Mouse (Mus musculus) lung, embryonic 16.5 days (tissue): ENCODE measurements around the gene Arpc1b. TPM values are rescaled to one million over a fixed set of nuclear protein-coding genes. Genes with fewer than 3 reads are reported as not detected.
"Not testable (repeated sequence)": the region's sequence is repeated elsewhere in the genome, so short reads cannot be mapped to it uniquely, and the experiment has no call there.

Source experiments
- ATAC-seq: fragments of 200-750 bp; cut with Nextera tagmentation; 2 replicates; pipeline ENCODE4 v1.8.0; 2017; ENCODE audit warnings: low read depth, mild to moderate bottlenecking, moderate library complexity
- H3K27ac ChIP-seq: fragments of 300-500 bp; sonication (generic); 2 replicates; pipeline ENCODE4 v1.5.1; 2014; ENCODE audit warnings: mild to moderate bottlenecking, control low read depth, low read length
- H3K27me3 ChIP-seq: fragments of 300-500 bp; sonication (generic); 2 replicates; pipeline ENCODE4 v1.6.1; 2014; ENCODE audit warnings: low read depth, low read length, mixed read lengths; ENCODE audit not compliant: control insufficient read depth, insufficient read depth
- H3K36me3 ChIP-seq: fragments of 300-500 bp; sonication (generic); 2 replicates; pipeline ENCODE4 v1.6.1; 2014; ENCODE audit warnings: low read length; ENCODE audit not compliant: control insufficient read depth, insufficient read depth
- H3K4me1 ChIP-seq: fragments of 300-500 bp; sonication (generic); replicated peaks from 2 replicates; pipeline ENCODE4 v1.6.1; 2014; ENCODE audit warnings: low read length, mixed read lengths; ENCODE audit not compliant: control insufficient read depth, insufficient read depth
- H3K4me2 ChIP-seq: fragments of 300-500 bp; sonication (generic); 2 replicates; pipeline ENCODE4 v1.6.1; 2014; ENCODE audit warnings: low read depth, low read length, control low read depth
- H3K4me3 ChIP-seq: fragments of 300-500 bp; sonication (generic); 2 replicates; pipeline ENCODE4 v1.5.1; 2014; ENCODE audit warnings: mild to moderate bottlenecking, low read length, control low read depth
- H3K9ac ChIP-seq: fragments of 300-500 bp; sonication (generic); 2 replicates; pipeline ENCODE4 v1.6.1; 2014; ENCODE audit warnings: low read length, control low read depth
- H3K9me3 ChIP-seq: fragments of 300-500 bp; sonication (generic); 2 replicates; pipeline ENCODE4 v1.6.1; 2016; ENCODE audit warnings: low read length; ENCODE audit not compliant: control insufficient read depth
- WGBS: fragments of 180-500 bp; shearing (Covaris S2); extraction: QIAGEN DNeasy Blood & Tissue Kit; methylation state at CpG from one replicate; pipeline ENCODE4 v1.1.7; 2014; 5-methylcytosine and 5-hydroxymethylcytosine counted together
- polyA plus RNA-seq: library from polyadenylated mRNA; unstranded; fragments of >200 nt; fragmentation: Nextera tagmentation; extraction: Ambion mirVana; gene quantifications from 2 replicates; pipeline ENCODE4 v1.2.1, GENCODE M21; 2015

Gene Arpc1b
- polyA plus RNA-seq, 1 experiment from 2014 or later: 379 TPM

- 52% methylated on average over 2 of the region's 2 CpGs for whole genome bisulfite sequencing
Measured at GRCm38 (mm10) chr5:145084822-145085221, 29.2 kb upstream of the Arpc1b start.

GRCm38 (mm10) chr5:145088186-145088585 lies 25.8 kb upstream of the Arpc1b start:
- peaks cover 7% of the 10 kb centered on the region for H3K36me3 ChIP-seq
- WGBS: 96% methylated on average over 2 of the region's 2 CpGs

More at GRCm38 (mm10) chr5:145084822-145085221, 29.2 kb upstream of the Arpc1b start:
- Histone ChIP-seq H3K9ac (peak overlapping the region; percentile 98), H3K4me1 (peaks cover 10% of the 10 kb centered on the region; the same call in 1 of the 2 replicates), H3K4me2 (peak overlapping the region; percentile 94), H3K9me3 (no peaks in the 10 kb centered on the region), H3K27me3 (no peaks in the 10 kb centered on the region), H3K4me3 (peak overlapping the region; percentile 95), H3K36me3 (0 out of 2 replicates have a peak, but pooled peaks cover 2% of the 10 kb centered on the region), H3K27ac (no peak overlapping the region)
- no peak for ATAC-seq

GRCm38 (mm10) chr5:145089878-145090277 lies 24.1 kb upstream of the Arpc1b start:
- Histone ChIP-seq H3K36me3 (peaks cover 9% of the 10 kb centered on the region), H3K27me3 (no peaks in the 10 kb centered on the region), H3K4me3 (no peak overlapping the region), H3K9ac (no peak overlapping the region), H3K4me2 (no peak overlapping the region), H3K9me3 (no peaks in the 10 kb centered on the region), H3K4me1 (peaks cover 4% of the 10 kb centered on the region; the same call in 1 of the 2 replicates), H3K27ac (no peak overlapping the region)
- WGBS: 81% methylated on average over 3 of the region's 3 CpGs
- ATAC-seq: no peak

More at GRCm38 (mm10) chr5:145088186-145088585, 25.8 kb upstream of the Arpc1b start:
- Histone ChIP-seq H3K4me1 (peaks cover 10% of the 10 kb centered on the region; the same call in 1 of the 2 replicates), H3K9me3 (no peaks in the 10 kb centered on the region), H3K9ac (no peak overlapping the region), H3K4me3 (no peak overlapping the region), H3K27ac (no peak overlapping the region), H3K4me2 (no peak overlapping the region), H3K27me3 (no peaks in the 10 kb centered on the region)
- ATAC-seq: no peak

- Histone ChIP-seq H3K4me2 (no peak overlapping the region), H3K9ac (no peak overlapping the region), H3K9me3 (no peaks in the 10 kb centered on the region), H3K27ac (no peak overlapping the region), H3K27me3 (no peaks in the 10 kb centered on the region), H3K4me3 (no peak overlapping the region), H3K4me1 (no peaks in the 10 kb centered on the region), H3K36me3 (peaks cover 42% of the 10 kb centered on the region)
- ATAC-seq: no peak
- WGBS: 84% methylated on average over 4 of the region's 4 CpGs
Measured at GRCm38 (mm10) chr5:145096195-145096594, 17.8 kb upstream of the Arpc1b start.

GRCm38 (mm10) chr5:145098340-145098821 lies 15.6 kb upstream of the Arpc1b start:
- ATAC-seq: no peak

GRCm38 (mm10) chr5:145100960-145101359 lies 13.1 kb upstream of the Arpc1b start:
- H3K27me3 ChIP-seq: no peaks in the 10 kb centered on the region
- no peaks in the 10 kb centered on the region for H3K9me3 ChIP-seq
- H3K4me3 ChIP-seq: no peak overlapping the region
- H3K9ac ChIP-seq: no peak overlapping the region
- no peak overlapping the region for H3K27ac ChIP-seq
- ATAC-seq: no peak
- H3K36me3 ChIP-seq: peaks cover 52% of the 10 kb centered on the region
- H3K4me2 ChIP-seq: no peak overlapping the region
- no peaks in the 10 kb centered on the region for H3K4me1 ChIP-seq
- 93% methylated on average over 9 of the region's 9 CpGs for WGBS

More at GRCm38 (mm10) chr5:145098340-145098821, 15.6 kb upstream of the Arpc1b start:
- 89% methylated on average over 10 of the region's 10 CpGs for WGBS
- Histone ChIP-seq H3K9ac (no peak overlapping the region), H3K9me3 (no peaks in the 10 kb centered on the region), H3K4me1 (no peaks in the 10 kb centered on the region), H3K36me3 (peaks cover 47% of the 10 kb centered on the region), H3K4me2 (no peak overlapping the region), H3K27me3 (no peaks in the 10 kb centered on the region), H3K27ac (no peak overlapping the region), H3K4me3 (no peak overlapping the region)

- peaks cover 49% of the 10 kb centered on the region for H3K36me3 ChIP-seq
- ATAC-seq, H3K27ac ChIP-seq, H3K4me3 ChIP-seq, H3K27me3 ChIP-seq, H3K4me2 ChIP-seq, H3K4me1 ChIP-seq, H3K9ac ChIP-seq, H3K9me3 ChIP-seq: not testable (repeated sequence)
- WGBS: 98% methylated on average over 11 of the region's 11 CpGs
Measured at GRCm38 (mm10) chr5:145101451-145101850, 12.6 kb upstream of the Arpc1b start.

GRCm38 (mm10) chr5:145102706-145103105 lies 11.3 kb upstream of the Arpc1b start:
- Histone ChIP-seq H3K27me3 (no peaks in the 10 kb centered on the region), H3K9ac (no peak overlapping the region), H3K4me2 (no peak overlapping the region), H3K4me3 (no peak overlapping the region), H3K9me3 (no peaks in the 10 kb centered on the region), H3K36me3 (peaks cover 50% of the 10 kb centered on the region), H3K4me1 (no peaks in the 10 kb centered on the region), H3K27ac (no peak overlapping the region)
- no peak for ATAC-seq
- WGBS: 81% methylated on average over 4 of the region's 4 CpGs

- 72% methylated on average over 9 of the region's 9 CpGs for WGBS
- Histone ChIP-seq H3K9me3 (no peaks in the 10 kb centered on the region), H3K36me3 (peaks cover 54% of the 10 kb centered on the region), H3K4me3 (no peak overlapping the region), H3K4me2 (no peak overlapping the region), H3K27ac (no peak overlapping the region), H3K9ac (no peak overlapping the region), H3K27me3 (no peaks in the 10 kb centered on the region), H3K4me1 (no peaks in the 10 kb centered on the region)
- ATAC-seq: no peak
Measured at GRCm38 (mm10) chr5:145104328-145104727, 9.7 kb upstream of the Arpc1b start.
